Mouse (Mus musculus) ES-E14 (cell line): ENCODE measurements around the gene Pou3f3. TPM values are rescaled to one million over a fixed set of nuclear protein-coding genes. Genes with fewer than 3 reads are reported as not detected.

ENCODE experiments used
- DNase-seq: peaks from one replicate; pipeline ENCODE4 v3.0.0-alpha.2; 2013; ENCODE audit warnings: low read depth, low spot score
- H3K27ac ChIP-seq: 2 replicates; pipeline ENCODE4 v1.5.1; 2012; ENCODE audit warnings: low read depth, mild to moderate bottlenecking, low read length, moderate library complexity, mixed read lengths; ENCODE audit not compliant: poor library complexity, insufficient read depth, severe bottlenecking
- H3K36me3 ChIP-seq: 2 replicates; pipeline ENCODE4 v1.6.1; 2012; ENCODE audit warnings: mild to moderate bottlenecking, low read length, moderate library complexity, mixed read lengths; ENCODE audit not compliant: control insufficient read depth, poor library complexity, insufficient read depth, severe bottlenecking
- H3K4me1 ChIP-seq, 2 experiments: fragments of 150-350 bp in 1 of 2; sonication (generic) in 1 of 2; 2 replicates each; pipeline ENCODE4 v1.6.1; 2012; ENCODE audit warnings: low read length in 2 of 2, mild to moderate bottlenecking in 1 of 2, mixed read lengths in 1 of 2; ENCODE audit not compliant: control insufficient read depth in 2 of 2, insufficient read depth in 2 of 2, poor library complexity in 1 of 2
- H3K4me3 ChIP-seq, 2 experiments: fragments of 150-350 bp in 1 of 2; sonication (generic) in 1 of 2; 2 replicates each; pipeline ENCODE4 v1.5.1; 2012; ENCODE audit warnings: low read length in 2 of 2, low read depth in 1 of 2, mild to moderate bottlenecking in 1 of 2, mixed read lengths in 1 of 2; ENCODE audit not compliant: insufficient read depth in 1 of 2, poor library complexity in 1 of 2, severe bottlenecking in 1 of 2
- H3K9ac ChIP-seq: 2 replicates; pipeline ENCODE4 v1.6.1; 2012; ENCODE audit warnings: low read depth, mild to moderate bottlenecking, low read length, mixed read lengths; ENCODE audit not compliant: poor library complexity, insufficient read depth, severe bottlenecking
- H3K9me3 ChIP-seq: fragments of 150-350 bp; sonication (generic); 2 replicates; pipeline ENCODE4 v1.6.1; 2012; ENCODE audit warnings: low read depth, mild to moderate bottlenecking, low read length; ENCODE audit not compliant: control insufficient read depth, insufficient read depth
- CHD2 ChIP-seq: IDR thresholded peaks from 2 replicates; pipeline ENCODE4 v1.6.1; 2014; ENCODE audit warnings: mild to moderate bottlenecking, low read depth, low read length, inconsistent platforms
- HCFC1 ChIP-seq: IDR thresholded peaks from 2 replicates; pipeline ENCODE4 v1.6.1; 2012; ENCODE audit warnings: low read length, inconsistent platforms, borderline replicate concordance; ENCODE audit not compliant: insufficient read depth
- MAFK ChIP-seq: IDR thresholded peaks from 2 replicates; pipeline ENCODE4 v1.6.1; 2014; ENCODE audit warnings: mild to moderate bottlenecking, low read depth, low read length, inconsistent platforms; ENCODE audit not compliant: insufficient read depth
- ZC3H11A ChIP-seq: IDR thresholded peaks from 2 replicates; pipeline ENCODE4 v1.6.1; 2012; ENCODE audit warnings: low read depth, mild to moderate bottlenecking, inconsistent platforms, low read length, borderline replicate concordance
- ZNF384 ChIP-seq: IDR thresholded peaks from 2 replicates; pipeline ENCODE4 v1.6.1; 2012; ENCODE audit warnings: low read depth, low read length, inconsistent platforms
- in situ Hi-C, 2 experiments: fragments of 600-800 bp; cut with MboI; formaldehyde crosslinking; loops; one replicate each; pipeline ENCODE4 v1.15.1; 2025; ENCODE audit warnings: low sequenced_read_pairs in 2 of 2, inconsistent platforms in 1 of 2; ENCODE audit not compliant: unreplicated experiment in 2 of 2
- total RNA-seq: library from RNA; depleted of rRNA; stranded (reverse); fragments of 300-350 nt; gene quantifications from 2 replicates; pipeline ENCODE4 v1.2.3, GENCODE M21; 2012

Pou3f3 gene
- total RNA-seq, 1 experiment: 0.31 TPM

DNA sequence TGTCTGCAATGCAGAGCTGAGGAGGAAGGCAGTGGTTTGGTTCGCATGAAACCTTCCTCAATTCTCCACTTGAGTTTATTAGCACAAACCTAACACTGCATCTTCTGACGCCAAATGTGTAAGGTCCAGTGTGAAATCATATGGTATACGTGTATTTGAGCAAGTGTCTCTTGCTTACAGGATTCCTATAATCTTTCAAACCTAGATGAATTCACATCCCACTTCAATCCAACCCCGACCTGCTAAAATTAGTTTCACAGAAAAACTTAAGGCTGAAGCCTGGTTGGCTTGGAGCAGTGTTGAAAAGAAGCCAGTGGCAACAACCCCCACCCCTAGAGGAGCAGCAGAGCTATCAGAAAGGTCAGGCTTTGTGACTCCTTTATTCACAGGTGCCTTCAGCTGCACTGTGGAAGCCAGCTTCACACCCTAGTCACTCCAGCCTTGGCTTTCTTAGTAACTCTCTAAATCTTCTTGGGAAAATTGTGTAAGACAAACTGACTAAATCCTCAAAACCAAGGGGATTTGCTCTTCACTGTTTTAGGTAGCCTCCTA lies 5.5 kb upstream of the Pou3f3 start:
- Histone ChIP-seq H3K9ac (no peak overlapping the region), H3K27ac (no peak overlapping the region), H3K4me1 (peaks cover 0 to 3% of the 10 kb centered on the region in 2 experiments; a peak in 2 of 4 replicates), H3K36me3 (no peaks in the 10 kb centered on the region), H3K4me3 (no peak overlapping the region), H3K9me3 (no peaks in the 10 kb centered on the region)
- TF ChIP-seq HCFC1 (no peak), CHD2 (no peak), ZNF384 (no peak), ZC3H11A (no peak), MAFK (no peak)
- in situ Hi-C loops: no loop called here
- no peak for DNase-seq

DNA sequence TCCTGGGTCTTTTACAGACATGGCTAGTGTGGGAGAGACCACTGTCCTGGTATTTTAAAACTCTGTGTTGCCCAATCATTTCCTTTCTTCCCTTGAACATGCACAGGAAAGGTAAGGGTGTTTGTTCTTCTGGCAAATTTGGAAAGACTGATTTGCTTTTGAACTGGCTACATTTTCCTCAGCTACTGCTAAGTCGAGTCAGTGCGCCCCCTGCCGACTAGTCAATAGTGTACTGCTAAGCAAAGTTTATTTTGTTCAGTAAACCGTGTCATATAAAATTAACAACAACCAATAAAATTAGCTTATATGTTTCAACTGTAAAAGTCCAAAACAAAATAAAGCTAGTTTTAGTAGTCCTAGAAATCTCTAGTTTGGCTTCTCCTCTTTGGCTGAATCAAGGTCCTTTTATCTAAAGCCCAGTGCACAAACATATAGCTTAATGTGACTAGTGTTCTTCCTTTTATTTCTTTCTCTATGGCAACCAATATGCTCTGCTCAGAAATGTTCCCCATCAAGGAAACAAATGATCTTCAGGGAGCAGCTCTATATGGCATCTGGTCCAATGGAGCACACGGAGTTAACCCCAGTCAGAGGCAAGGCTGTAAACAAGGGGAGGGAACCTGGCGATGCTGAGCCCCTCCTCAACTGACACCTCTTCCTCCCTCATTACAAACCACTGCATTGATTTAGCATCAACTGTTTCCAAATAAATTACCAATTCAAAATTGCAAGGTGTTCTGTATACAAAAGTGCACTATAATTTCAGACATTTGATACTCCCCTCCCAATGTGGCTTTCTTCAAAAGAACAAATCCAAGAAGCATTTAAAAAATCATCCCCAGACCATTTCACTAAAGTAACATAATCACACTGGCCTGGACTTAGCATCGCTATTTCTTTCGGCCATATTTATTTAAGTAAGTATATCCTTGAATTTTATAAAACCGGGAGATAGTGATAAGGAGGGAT lies 4.1 kb upstream of the Pou3f3 start:
- H3K36me3 ChIP-seq: no peaks in the 10 kb centered on the region
- H3K4me1 ChIP-seq: peaks cover 0 to 3% of the 10 kb centered on the region in 2 experiments; a peak in 1 of 4 replicates
- H3K9ac ChIP-seq: no peak overlapping the region
- no peaks in the 10 kb centered on the region for H3K9me3 ChIP-seq
- in situ Hi-C loops: no loop called here
- TF ChIP-seq ZNF384: no peak
- TF ChIP-seq ZC3H11A: 0 out of 2 replicates have a peak, but pooled peaks have one; percentile 24
- TF ChIP-seq CHD2: no peak
- no peak for TF ChIP-seq MAFK
- TF ChIP-seq HCFC1: no peak
- H3K4me3 ChIP-seq: no peak overlapping the region
- H3K27ac ChIP-seq: no peak overlapping the region
- no peak for DNase-seq

- H3K4me3 ChIP-seq: no peak overlapping the region
- DNase-seq: no peak
- in situ Hi-C loops: no loop called here
- H3K4me1 ChIP-seq: peaks cover 0 to 5% of the 10 kb centered on the region in 2 experiments; a peak in 2 of 4 replicates
- TF ChIP-seq CHD2 (no peak), HCFC1 (no peak), MAFK (no peak), ZNF384 (no peak), ZC3H11A (no peak)
- no peak overlapping the region for H3K9ac ChIP-seq
- no peaks in the 10 kb centered on the region for H3K9me3 ChIP-seq
- H3K36me3 ChIP-seq: no peaks in the 10 kb centered on the region
- no peak overlapping the region for H3K27ac ChIP-seq
Measured at GRCm38 (mm10) chr1:42692221-42692620, 3.3 kb upstream of the Pou3f3 start.

- Histone ChIP-seq H3K4me1 (peaks cover 0 to 7% of the 10 kb centered on the region in 2 experiments; a peak in 2 of 4 replicates), H3K9me3 (no peaks in the 10 kb centered on the region), H3K4me3 (no peak overlapping the region), H3K27ac (no peak overlapping the region), H3K36me3 (no peaks in the 10 kb centered on the region), H3K9ac (no peak overlapping the region)
- in situ Hi-C loops: no loop called here
- no peak for DNase-seq
- TF ChIP-seq MAFK: no peak
- no peak for TF ChIP-seq ZC3H11A
- no peak for TF ChIP-seq ZNF384
- no peak for TF ChIP-seq HCFC1
- no peak for TF ChIP-seq CHD2
Measured at GRCm38 (mm10) chr1:42693101-42693715, 2.4 kb upstream of the Pou3f3 start.
